Mouse (Mus musculus): Measurements from ENCODE around the gene Tgif1.

- TF ChIP-seq EP300 (optimal IDR thresholded peaks at IDR 0.05) (no peak), CTCF (IDR thresholded peaks at IDR 0.05; ENCODE audit: low read depth) (no peak)
Measured at GRCm38 (mm10) chr17:70808837-70809236, 44.5 kb downstream of the Tgif1 start.

Measured in stomach, postnatal 0 days (tissue).